Mouse (Mus musculus) cerebellum, adult 11 months (tissue): ENCODE measurements around the gene Kif20b.

ENCODE experiments used
- DNase-seq: peaks from one replicate; pipeline ENCODE4 v3.0.0; 2022

Kif20b gene

DNA sequence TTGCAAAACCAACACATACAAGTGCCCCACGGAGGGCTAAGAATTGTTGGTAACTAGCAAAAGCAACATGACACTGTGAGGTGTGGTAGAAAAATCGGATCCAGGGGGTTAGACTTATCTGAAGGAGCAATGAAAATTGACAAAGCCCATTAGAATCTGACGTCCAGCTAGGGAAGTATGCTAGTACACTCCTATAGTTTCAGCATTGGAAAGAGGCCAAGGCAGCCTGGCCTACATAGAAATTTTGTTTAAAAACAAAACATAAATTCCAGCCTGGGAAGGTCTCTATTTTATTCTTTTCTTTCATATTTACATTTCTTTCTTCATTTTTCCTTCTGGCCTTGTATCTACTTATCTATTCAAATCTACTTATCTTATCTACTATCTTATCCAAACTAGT, 1.6 kb upstream of the Kif20b start:
- DNase-seq: no peak

DNA sequence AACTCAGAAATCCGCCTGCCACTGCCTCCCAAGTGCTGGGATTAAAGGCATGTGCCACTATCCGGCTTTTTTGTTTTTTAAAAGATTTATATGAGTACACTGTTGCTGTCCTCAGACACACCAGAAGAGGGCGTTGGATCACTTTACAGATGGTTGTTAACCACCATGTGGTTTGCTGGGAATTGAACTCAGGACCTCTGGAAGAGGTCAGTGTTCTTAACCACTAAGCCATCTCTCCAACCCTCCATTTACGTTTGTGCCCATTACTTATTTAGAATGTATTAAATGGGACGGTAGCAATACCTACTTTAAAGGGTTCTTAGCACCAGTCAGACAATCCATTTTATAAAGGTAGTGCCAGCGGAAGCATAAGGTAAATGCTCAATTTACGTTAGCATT, 909 bp upstream of the Kif20b start:
- no peak for DNase-seq

DNA sequence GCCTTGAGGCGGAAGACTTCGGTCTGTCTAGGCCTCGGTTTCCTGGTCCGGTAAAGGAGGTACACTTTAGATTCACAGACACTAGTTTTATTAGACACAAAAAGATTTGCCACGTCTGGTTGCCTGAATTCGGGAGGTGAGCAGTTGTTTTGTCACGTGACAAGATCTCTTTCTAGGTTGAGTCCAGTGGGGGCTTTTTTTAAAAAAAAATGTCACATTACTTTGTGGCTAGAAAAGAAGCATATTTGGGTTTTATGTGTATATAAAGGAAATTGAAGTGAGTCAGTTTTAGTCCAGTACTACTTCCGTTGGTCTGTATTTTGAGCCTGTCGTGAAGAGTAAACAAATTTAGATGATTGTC, 422 bp downstream of the Kif20b start:
- no peak for DNase-seq

DNA sequence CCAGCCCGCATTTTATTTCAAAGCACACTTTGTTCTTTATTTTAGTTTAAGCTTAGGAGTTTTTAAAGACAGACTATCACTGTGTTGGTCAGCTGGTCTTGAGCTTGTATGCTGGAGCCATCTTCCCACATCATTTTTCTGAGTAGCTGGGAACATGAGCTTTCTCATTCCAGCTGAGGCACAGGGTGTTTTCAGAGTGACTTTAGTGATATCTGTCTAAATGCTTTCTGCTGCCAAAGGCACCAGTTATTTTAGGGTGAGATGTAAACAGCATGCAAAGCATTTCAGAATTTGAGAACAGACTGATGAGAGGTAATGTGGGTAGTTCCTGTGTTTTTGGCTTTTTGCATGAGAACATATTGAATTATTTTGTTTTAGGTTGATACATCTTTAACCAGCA, 25.0 kb downstream of the Kif20b start:
- DNase-seq: no peak

DNA sequence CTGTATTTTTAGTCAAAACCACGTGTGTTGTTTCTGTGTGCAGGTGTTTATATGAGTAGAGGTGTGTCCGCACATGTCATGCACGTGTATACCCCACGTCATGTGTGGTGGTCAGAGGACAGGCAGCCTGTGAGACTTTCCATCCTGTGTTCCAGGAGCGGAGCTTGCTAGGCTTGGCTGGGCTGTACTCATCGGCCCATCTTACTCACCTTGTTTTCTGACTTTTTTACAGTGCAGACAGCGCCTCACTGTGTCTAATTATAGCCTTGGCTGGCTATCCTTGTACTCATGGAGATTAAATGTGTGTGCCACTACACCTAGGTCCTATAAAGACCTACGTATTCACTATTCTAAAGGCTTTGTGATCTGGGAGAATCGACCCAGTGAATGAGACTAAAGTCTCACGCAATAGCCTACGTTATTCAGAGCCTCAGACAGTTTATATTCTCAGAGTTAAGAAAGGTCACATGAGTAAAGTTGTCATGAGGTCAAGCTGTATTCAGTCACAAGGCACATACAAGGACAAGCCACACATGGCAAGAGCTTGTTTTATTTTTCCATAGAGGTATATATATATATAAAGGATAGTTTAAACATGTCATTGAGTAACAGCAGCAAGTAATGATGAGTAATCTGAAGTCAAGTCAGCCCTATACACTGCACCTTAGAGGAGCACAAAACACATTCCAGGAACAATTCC, 31.8 kb downstream of the Kif20b start:
- DNase-seq: no peak

DNA sequence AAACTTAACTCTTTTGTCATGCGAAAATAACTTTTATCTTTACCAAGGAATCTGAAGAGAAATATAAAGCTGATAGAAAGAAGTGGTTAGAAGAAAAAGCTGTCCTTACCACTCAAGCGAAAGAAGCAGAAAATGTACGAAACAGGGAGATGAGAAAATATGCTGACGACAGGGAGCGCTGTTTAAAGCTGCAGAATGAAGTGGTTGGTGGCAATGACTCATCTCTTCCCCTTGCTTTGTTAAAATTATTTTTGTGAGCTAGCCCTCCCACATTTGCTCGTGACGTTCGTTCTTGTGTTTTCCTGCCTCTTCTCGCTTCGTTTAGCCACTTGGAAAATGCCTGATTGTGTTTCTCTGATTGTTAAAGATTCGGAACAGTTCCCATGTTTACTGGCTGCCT, 37.2 kb downstream of the Kif20b start:
- no peak for DNase-seq

DNA sequence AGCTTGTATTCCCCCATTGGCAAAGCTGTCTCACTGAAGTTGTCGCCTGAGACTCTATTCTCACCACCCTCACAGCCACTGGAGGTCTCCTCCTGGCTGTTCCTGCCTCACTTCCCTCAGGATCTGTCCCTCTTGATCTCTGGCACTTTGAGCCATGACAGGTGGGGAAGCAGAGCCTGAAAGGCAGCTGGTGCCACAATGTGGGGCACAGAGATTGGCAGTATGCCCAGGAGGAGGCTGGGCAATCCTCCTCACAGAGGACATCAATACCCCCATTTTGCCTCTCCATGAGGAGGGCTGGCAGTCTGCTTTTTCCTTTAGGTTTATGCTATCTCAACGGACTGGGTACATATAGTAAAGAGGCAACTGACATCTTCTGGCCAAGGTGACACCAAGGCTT, 62.6 kb downstream of the Kif20b start:
- peak; percentile 45 for DNase-seq

DNA sequence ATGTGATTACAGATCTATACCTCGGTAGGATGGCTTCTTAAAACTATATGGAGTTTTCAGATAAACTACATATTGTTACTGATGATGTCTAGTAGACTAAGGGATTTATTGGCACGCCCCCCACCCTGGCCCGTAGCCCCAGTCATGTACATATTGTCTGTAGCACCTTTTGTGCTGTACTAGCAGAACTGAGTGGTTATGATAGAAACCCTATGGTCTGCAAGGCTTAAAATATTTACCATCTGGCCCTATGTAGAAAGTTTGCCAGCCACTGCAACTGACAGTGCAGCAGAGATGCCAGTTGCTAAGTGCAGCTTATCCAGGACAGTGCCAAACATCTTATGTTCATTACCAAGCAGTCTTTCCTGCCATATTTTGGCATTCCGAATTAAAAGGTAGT, 68.3 kb downstream of the Kif20b start:
- DNase-seq: no peak

DNA sequence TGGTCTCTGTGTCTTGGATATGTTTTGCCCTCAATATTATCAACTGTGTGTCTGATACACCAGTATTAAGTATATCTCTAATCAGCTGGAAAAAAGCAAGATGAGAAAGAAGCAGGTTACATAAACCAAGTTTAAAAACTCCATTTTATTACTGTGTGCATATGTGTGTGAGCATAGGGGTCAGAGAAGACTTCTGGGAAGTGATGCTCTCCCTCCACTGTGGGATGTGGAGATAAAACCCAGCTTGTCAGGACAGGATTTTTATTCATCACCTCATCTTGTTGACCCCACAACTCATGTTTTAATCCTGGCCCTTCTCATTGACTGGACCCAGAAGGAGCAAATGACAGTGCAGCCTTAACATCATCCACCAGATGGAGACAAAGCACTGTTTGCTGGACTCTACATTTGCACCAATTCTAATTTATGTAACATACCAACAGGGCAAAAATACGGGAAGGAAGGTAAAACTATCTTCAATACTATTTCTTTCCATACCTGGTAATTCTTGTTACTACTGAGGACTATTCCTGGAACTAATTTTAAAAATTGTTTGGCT, 70.9 kb downstream of the Kif20b start:
- peak; percentile 20 for DNase-seq

DNA sequence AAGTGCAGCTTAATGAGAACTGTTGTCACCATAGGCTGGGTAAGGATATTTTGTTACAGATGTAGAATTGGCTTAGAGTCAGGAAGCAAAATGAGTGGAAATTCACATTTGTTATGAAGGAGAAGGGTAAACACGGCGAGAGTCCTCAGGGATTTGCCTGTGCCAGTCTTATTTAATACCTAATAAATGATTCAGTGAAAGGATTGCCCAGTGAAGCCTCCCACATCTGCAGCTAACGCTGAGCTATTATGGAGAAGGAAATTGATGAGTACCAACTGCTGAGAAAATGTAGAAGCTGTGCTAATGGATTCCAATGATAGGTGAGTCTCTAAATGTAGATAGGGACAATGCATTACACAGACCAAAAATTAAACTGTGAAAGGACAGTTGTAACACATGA, 92.9 kb downstream of the Kif20b start:
- DNase-seq: no peak

DNA sequence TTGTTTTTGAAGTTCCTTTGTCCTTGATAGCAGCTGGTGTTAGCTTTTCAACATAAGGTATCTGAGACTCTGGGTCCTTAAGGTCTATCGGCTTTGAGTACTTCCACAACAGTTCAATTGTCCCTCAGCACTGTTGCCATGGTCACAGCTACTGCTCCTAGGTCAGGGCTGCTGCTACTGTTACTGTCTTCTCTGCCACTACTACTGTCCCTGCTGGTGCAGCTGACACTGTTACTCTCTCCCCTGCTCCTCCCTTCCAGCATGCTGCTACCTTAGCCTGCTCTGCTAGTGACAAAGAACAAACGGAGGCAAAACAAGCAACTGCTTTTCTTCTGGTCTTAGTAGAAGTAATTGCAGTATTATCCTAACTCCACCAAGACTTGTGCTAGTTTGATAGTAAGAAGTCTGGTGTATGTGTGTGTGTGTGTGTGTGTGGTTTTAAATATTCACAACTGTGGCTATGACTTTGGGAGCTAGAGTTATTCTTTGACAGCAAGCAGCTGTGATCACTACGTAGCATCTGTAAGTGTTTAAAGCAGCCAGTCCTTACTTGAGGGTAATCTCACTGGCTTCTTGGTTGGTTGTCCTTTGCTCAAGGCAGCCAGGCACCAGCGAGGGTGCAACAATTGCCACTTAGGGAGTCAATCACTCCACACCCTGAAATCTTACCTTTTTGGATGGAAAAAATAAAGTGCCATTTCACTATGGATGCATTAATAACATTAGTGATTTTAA, 95.5 kb downstream of the Kif20b start:
- no peak for DNase-seq

DNA sequence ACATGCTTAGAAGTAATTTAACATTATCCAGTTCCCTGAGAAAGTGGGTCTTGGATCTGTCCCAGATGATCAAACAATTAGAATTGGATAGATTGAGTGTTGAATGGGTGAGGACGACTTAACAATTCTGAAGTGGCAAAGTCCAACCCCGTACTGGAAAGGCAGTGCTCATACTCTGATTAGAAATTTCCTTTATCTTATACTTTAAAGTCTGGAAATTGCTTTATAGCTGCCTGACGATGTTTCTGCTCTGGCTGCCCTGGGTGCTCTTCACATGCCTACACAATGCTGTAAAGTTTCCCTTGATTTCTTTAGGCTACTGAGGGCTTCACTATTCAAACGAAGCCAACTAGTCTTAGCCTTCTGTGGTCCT, 96.0 kb downstream of the Kif20b start:
- no peak for DNase-seq
